Mouse (Mus musculus) forelimb bud, embryonic 11.5 days (tissue): ENCODE data around the gene Rab10.
"Not testable (repeated sequence)": the region's sequence is repeated elsewhere in the genome, so short reads cannot be mapped to it uniquely, and the experiment has no call there.

Experiments
- DNase-seq: peaks from one replicate; pipeline ENCODE4 v3.0.0-alpha.2; 2012; ENCODE audit warnings: low read depth, low spot score

Gene Rab10

DNA sequence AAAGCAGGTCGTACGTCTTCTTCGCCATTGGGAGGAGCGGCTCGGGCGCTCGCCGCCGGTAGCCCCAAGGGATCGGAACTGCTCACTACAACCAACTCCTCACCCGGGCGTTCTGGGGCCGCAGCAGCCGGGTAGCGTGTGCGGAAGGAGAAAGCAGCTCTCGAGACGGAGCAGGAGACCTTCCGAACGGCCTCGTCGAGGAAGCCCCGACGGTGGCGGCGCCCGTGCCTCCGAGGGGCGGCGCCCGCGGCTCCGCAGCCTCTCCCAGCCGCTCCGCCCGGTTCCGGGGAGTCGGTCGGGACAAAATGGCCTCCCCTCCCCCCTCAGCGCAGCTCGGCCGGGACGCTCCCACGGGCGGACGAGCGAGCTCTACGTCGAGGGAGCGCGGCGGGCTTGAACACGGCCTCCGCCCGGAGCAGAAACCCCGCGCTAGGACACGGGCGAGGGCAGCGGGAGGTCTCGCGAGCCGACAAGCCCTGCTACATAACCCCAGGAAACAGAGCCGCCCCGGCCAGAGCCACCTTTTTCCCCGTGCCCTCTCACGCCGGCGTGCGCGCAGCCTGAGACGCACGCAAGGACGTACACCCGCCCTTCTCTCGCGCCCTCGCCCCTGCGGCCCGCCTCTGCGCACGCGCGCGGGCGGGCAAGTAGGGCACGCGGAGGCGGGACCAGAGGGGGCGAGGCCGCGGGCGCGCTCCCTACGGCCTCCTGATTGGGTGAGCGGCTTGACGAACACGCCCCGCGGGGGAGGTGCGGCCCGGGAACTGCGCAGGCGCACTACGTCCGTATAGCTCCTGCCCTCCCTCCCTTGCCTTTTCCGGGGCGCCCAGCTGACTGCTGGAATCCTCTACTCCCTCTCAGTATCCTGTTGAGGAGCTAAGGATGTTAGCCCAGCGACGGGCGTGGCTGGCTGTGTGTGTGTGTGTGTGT, at the start of gene Rab10:
Rab10 (minus strand) TSS at position 579 of the 930 bp plus-strand sequence.
- DNase-seq = peak; percentile 96

DNA sequence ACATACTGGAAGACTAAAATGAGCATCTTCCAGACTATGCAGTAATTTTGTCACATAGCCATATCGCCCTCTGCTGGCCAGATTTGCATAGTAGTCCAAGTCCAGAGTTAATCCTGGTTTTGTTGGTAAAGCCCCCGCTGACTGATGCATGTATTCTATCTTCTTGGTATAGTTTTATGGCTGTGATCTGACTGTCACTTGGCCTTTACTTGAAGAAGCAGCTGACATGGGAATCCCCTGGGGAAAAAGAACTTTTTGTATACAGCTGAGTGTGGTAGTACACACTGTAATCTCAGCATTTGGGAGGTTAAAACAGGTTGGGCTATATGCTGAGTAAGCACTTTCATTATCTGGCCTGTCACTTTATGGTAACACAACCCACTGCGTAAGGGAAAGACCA, 49.5 kb upstream of the Rab10 start:
- DNase-seq = peak; percentile 61

DNA sequence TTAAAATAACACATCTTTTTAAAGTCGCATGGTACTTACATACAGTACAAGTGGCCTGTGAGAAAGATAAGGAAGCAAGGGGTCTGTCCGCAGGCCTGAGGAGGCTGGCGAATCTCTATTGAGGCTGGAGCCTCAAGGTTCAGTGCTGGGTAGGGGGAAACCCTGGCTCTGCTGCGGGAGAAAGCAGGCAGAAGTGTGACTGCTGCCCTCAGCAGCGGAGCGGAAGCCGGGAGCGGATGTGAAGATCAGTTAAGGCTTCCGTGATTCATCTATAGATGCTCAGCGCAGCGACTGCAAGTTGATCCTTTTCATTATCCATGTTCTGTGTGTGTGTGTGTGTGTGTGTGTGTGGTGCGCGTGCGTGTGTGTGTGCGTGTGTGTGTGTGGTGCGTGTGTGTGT, 47.1 kb upstream of the Rab10 start:
- no peak for DNase-seq

DNA sequence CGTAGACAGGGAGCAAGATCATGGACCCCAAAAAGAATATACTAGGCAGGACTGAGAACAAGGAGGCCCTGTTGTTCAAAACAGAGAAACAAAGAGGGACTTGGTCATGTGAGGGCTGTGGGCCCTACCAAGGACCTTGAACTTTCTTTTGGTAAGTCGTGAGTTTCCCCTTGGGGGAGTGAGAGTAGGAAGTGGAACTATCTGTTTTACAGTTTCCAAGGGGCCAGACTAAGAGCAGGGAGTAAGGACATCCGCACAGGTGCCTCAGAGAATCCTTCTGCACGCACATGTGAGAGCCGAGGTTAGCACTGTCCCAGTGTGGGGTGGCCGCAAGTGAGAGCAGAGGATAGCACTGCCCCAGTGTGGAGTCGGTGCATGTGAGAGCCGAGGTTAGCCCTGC, 45.3 kb upstream of the Rab10 start:
- DNase-seq = no peak

DNA sequence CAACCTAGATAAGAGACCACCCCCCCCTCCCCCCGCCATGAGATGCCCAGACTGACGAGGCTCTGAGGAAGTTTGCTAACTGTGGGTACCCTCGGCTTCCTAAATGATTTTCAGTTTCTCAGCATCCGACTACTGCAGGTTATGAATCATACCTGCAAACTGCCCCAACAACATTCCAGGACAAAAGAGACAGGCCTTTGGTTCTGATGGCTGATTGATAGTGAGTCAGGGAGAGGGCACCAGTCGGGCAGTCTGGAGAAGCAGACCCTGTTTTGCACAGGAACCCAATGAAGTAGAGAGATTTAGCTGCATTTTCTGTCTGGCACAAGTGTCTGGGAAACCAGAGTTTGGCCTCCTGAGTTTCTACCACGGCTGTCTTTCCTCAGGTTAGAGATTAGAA, 42.4 kb upstream of the Rab10 start:
- DNase-seq = no peak

DNA sequence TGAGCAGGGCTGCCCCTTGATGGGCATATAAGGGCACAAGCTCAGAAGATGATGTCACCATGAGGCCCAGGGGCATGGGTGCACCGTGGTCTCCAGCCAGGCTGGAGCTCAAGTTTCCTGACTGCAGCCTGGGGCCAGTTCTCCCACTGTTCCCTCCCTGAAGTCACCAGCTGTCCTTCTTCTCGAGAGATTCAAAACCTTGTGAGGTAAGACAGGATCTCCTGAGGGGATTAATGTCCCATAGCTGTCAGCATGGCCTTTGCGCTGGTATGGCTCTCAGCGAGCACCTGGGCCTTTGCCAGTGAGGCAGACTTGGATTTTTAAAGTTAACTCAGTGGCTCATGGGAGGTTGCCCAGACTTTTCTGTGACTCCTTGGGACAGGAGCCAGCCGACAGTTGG, 40.4 kb upstream of the Rab10 start:
- no peak for DNase-seq

DNA sequence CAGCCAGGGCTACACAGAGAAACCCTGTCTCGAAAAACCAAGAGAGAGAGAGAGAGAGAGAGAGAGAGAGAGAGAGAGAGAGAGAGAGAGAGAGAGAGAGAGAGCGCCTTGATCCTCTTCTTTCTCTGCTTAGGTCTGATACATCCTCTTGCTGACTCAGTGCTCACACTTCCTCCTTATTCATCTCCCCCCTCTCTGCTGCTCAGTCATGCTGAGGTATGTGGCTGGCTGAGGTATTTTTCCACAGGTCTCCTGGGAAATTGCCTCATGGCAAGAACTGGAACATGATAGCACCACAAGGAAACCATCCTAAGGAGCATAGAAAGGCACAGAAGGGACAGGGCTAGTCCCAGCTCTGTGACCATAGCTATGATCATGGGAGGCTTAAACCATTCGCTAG, 39.6 kb upstream of the Rab10 start:
- DNase-seq = no peak

DNA sequence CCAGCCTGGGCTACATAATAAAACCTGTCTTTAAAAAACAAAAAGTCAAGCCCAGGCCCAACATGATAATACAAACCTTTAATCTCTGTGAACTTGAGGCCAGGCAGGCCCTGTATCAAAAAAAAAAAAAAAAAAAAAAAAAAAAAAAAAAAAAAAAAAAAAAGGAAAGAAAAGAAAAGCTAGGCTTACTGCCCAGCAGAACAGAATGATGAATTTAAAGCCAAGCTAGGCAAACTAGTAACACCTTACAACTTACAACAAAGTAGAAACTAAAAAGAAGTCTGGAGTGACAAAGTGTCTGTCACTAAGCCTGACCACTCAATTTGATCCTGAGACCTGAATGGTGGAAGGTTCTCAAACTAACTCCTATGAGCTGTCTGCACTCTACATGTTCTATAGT, 37.9 kb upstream of the Rab10 start:
- DNase-seq = no peak

DNA sequence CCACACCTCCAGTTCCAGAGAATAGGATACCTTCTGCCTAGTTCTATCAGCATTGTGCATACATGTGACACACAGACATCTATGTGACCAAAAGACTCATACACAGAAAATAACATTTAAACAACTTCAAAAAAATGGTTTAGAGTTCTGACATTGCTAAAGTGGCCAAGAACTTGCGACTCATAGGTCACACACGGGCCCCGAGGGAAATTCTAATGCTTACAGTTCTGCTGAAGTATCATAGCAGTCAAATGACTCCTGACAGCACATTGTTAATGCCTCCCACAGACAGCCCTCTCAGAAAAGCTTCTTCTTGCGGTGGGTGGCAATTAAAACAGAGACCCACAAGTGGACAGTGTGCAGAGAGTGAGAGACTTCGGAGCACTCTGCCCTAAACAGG, 35.3 kb upstream of the Rab10 start:
- DNase-seq = no peak

DNA sequence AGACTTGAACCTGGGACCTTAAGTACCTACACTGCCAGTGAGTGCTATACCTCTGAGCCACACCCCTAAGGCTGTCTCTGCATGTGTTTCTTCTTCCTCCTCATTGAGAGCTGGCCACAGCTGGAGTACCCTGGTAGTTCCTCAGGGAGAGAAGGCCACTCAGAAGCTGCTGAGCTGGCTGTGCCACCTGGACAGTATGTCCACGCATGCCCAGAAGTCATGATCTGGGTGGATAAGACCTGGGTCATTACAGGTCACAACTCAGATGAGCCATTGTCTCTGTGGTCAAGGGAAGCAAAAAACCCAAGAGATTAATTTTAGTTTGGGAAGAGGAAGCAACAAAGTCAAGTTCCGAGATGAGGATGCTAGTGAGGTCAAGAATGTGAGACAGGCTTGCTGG, 34.4 kb upstream of the Rab10 start:
- DNase-seq = no peak

DNA sequence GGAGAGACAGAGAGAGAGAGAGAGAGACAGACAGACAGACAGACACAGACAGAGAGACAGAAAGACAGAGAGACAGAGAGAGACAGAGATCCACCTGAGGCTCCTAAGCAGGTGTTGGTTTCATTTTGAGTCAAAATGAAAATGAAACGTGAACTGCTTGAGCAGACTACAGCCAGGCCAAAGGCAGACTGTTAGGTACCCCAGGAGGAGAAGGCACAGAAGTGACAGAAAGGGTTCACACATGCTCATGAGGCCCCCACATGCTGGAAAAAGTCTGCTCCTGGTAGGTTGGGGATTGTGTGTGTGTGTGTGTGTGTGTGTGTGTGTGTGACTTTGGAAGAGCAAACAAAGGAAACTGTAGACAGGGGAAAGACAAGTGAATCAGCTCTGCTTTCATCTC, 29.2 kb upstream of the Rab10 start:
- DNase-seq = no peak

DNA sequence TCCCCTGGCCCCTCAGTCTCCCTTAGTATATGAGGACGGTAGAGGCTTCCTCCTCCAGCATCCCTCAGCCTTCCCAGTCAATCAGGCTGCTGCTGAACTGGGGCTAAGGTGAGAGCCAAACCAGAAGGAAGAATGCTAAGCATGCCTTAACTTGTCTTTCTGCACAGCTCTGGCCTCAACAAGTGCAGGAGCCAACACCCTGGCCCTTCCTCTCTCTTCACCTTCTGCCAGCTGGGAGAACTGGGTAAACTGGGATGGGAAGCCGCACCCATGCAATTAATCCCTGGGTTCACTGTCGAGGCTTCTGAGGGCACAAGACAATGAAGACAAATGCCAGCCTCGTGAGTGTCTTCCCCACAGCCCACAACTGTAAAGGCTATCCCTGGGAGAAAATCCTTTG, 19.9 kb upstream of the Rab10 start:
- DNase-seq = no peak

DNA sequence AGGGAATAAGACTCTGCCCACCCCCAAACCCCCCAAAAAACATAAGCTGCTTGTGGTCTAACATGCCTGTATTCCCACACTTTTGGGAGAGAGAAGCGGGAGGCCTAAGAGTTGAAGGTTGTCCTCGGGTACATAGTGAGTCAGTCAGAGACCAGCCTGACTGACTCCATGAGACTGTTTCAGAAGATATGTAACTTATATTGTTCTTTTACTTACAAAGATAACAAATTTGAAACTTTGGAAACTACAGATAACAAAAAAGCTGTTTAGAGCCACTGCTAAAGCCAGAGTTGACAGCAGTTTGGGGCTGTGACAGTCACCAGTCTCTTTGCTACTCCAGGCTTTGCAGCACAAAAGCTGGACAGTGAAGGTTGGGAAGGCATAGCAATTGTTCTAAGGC, 15.5 kb upstream of the Rab10 start:
- DNase-seq = no peak

DNA sequence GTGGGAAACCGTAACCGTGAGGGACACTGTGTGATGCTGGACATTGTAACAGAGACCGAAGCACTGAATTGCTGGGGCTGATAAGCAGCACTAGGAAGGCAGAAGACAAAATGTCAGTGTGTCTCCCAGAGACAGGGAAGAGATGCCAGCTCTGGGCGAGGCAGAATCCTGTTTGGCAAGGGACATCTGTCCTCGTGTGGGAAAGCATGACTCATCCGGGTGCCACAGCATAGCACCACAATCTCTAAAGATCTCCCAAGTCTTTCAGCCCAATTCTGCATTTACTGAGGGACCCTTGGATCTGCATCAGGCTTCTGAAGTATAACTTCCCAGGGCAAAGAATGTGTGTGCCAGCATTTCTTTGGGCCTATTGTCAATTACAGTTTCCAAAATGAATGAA, 13.5 kb upstream of the Rab10 start:
- no peak for DNase-seq

DNA sequence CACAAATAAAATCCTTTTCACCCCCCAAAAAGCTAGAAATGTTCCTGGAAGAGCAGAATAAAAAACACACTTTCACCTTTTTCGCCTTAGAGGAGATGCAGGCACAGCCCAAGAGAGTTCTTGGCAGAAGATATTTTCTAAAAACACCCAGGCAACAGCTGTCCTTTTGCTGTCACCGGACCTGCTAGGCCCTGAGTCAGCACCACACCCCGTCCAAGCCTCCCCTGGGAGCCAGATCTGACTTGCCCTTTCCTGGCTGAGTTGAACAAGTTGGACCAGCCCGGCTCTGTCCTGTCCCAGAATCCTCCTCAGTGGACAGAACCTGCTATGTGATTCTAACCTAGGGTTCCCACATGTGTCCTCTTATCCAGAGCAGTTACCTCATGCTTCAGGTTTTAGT, 9.6 kb upstream of the Rab10 start:
- DNase-seq = no peak

DNA sequence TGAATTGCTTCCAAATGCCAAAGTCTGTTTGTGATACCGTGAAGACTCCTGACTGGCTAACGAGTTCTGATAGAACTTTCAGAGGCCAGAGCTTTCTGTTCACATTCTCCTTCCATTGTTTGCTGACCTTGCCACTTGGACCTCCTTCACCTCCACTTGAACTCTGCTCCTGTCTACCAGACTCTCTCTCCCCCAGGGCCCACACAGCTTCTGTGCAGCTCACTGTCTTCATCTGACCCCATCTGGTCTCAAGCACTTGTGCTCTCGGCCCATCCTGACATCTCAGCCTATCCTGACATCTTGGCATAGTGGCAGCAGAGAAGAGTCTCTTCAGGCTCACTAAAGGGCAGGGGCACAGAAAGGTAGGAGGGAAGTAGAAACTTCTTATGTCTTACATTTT, 7.2 kb upstream of the Rab10 start:
- DNase-seq = no peak

DNA sequence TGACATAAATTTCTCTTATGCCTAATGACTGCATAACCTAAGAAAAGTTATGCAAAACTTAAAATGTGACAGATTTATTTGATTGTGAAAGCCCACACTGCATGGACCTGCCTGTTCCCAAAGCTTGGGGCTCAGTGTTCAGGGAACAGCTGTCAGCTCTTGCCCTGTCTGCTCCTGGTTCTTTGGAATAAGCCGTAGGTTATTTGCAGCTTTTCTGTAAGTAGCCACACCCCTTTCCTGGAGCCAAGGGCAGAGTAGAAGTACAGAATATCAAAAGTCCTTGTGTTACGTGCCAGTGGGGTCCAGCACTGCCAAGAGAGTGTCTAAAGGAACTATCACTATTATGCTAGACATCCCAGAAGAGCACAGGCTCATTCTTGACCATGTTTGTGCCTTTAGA, 6.3 kb upstream of the Rab10 start:
- no peak for DNase-seq

DNA sequence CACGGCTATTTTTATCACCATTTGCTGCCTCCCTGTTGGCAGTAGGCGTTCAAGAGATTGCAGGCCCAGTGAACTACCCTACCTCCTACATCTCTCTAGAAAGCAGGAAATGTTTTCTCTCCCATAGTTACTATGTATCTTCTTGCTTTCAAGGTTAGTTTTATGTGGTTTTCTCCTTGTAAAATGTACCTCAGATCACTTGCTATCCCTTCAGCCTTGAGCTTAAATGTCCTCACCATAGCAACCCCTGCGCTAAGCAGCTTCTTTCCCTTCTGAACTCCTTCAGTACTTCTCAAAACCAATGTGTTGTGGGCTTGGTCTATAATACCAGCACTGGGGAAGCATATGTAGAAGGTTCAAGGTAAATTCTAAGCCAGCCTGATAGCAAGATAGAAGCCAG, 3.1 kb upstream of the Rab10 start:
- DNase-seq = no peak

DNA sequence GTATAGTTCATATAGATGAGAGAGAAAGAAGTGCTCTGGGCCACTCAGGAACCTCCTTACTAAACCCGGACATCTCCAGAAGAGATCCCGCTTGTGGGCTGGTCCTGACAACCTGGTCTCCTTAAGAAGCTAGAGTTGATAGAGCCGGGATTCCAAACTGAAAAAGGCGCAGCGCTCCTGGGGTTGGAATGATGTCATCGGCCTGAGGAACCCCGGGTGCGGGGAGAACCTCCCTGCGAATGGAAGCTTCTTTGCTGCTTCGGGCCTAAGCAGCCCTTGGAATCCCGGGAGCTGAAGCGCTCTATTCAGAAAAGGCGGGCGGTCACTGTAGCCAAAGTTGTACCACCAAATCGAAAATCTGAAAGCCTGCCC, 538 bp upstream of the Rab10 start:
- no peak for DNase-seq

DNA sequence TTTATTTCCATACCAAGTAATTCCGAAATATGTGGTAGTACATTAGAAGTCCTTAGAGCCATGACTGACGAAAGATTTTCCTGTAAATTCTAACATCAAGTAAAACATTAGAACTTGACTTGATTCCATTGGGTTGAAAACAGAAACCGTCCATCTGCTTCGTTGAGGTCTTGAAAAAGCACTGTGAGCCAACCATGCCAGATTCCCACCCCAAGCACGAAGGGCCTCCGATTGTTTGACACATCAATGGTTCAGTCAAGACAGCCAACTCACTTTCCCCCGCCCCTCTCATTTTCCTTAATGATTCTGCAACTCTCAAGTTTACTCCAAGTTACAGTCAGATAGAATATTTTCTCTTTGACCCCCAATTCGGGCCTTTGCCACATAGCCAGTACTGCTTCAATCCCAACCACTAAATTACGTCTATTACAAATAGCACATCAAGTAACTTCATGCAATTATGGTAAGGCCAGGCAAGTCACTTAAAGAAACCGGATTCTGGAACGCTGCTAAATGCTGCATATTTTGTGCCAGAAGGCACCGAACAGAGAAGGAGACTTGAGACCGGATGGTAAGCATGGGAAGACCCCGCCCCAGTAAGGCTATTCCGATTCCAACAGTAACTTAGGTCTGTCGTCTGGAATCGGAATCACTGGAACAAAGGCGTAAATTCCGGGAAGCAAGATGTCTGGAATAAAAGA, 1.1 kb downstream of the Rab10 start:
- DNase-seq = peak; percentile 33

DNA sequence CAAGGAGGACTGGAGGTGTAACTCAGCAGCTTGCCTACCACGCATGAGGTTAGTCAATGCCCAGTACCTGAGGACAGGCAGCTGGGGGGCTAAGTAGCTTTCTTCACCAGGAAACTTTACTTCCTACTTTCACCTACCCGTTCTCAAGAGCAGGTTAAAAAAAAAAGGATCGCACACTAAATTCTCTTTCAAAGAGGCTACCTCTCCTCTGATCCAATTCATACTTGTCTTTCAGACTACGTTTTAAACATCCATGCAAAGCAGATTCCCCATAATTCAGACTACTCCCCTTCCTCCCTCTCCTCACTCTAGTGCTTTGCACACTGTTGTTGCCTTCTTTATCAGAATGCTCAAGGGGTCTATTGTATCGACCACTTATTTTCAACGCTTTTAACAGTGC, 2.2 kb downstream of the Rab10 start:
- DNase-seq = no peak

DNA sequence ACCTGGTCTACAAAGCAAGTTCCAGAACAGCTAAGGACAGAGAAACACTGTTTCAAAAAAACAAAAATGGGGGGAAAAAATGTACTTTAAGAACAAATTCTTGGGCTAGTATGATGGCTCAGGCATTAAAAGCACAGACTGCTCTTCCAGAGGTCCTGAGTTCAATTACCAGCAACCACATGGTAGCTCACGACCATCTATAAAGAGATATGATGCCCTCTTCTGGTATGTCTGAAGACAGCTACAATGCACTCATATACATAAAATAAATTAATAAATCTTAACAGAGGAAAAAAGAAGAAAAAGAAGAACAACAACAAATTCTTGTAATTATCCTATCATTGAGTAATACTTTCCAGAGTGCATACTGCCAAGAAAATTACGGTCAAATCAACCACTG, 4.5 kb downstream of the Rab10 start:
- DNase-seq = no peak

DNA sequence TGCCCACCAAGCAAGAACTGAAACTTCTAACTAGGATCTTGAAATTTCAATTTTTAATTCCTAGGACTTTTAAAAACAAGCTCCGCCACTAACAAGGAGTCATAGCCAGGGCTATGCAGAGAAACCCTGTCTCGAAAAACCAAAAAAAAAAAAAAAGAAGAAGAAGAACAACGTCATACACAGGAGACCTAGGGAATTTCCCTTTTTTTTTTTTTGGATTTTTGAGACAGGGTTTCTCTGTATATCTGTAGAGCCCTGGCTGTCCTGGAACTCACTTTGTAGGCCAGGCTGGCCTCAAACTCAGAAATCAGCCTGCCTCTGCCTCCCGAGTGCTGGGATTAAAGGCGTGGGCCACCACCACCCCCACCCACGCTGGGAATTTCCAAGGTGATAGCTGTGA, 12.1 kb downstream of the Rab10 start:
- not testable (repeated sequence) for DNase-seq
